7 mouse cellular contexts compared by ENCODE assay signal in genomic region chr9:35045756-35046155, GRCm38 (mm10).
DNase-seq lines count a peak whose midpoint lies in the region; ATAC-seq lines count a peak whose summit lies in the region.

No protein-coding gene starts in this region.

- peak; percentile 43 for ATAC-seq in megakaryocyte-erythroid progenitor cell, adult 5-6 weeks (replicated peaks; ENCODE audit: low FRiP score, low TSS enrichment, poor library complexity, severe bottlenecking)

- peak; percentile 91 for DNase-seq in 3T3-L1 (ENCODE audit: low read depth, low spot score)
- DNase-seq in adrenal gland, postnatal 14 days = peak; percentile 67
- peak; percentile 94 to 95 for DNase-seq in heart, adult 9 months (ENCODE audit: low spot score in 2 of 2)
- peak; percentile 85 for DNase-seq in kidney, postnatal 10 days
- no peak for DNase-seq in retina, postnatal 1 day
- no peak for DNase-seq in layer of hippocampus, postnatal 25 days (ENCODE audit: extremely low spot score in 1 of 2, low spot score in 1 of 2)

Comparison
In these comparisons a context has a peak if more than half of its experiments do, and no peak if none do; other contexts are left out.
1. DNase-seq: peak in 3T3-L1 (single experiment), adrenal gland, postnatal 14 days (single experiment), heart, adult 9 months (2 of 2) and kidney, postnatal 10 days (single experiment); none in retina, postnatal 1 day (single experiment) and layer of hippocampus, postnatal 25 days (0 of 2).